Mouse (Mus musculus): ENCODE data around the gene Ctr9.

- TF ChIP-seq CTCF (IDR thresholded peaks at IDR 0.05; ENCODE audit: control insufficient read depth, insufficient read depth, low read length) (no peak), POLR2A (IDR thresholded peaks at IDR 0.05; ENCODE audit: borderline replicate concordance, control insufficient read depth, low read depth, low read length) (no peak)
Observed at GRCm38 (mm10) chr7:111062971-111063370, 34.2 kb downstream of the Ctr9 start.

Data from bone marrow, adult 2 months (tissue).